Mouse (Mus musculus): ENCODE measurements around the gene Rhot2.

Rhot2 gene

DNA sequence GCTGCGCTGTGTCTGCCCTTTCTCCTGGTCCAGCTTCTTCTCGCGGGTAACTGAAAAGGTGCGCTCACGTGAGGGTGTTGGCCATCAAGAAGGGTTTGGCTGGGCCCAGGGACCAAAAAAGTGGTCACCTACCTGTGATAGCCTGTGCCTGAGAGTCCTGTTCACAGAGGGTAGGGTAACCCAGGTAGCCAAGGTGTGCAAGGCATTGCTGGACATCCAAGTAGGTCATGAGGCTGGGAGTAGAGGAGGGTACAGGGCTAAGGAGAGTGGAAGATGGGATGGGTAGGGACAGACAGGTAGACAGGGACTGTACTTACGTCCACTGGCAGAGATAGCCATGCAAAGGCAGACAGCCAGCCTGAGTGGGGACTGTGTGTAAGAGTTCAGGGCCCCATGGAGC is 4.1 kb downstream of the Rhot2 start:
- no peak for DNase-seq

GRCm38 (mm10) chr17:25839455-25840235 is 5.0 kb downstream of the Rhot2 start:
- DNase-seq = no peak

DNA sequence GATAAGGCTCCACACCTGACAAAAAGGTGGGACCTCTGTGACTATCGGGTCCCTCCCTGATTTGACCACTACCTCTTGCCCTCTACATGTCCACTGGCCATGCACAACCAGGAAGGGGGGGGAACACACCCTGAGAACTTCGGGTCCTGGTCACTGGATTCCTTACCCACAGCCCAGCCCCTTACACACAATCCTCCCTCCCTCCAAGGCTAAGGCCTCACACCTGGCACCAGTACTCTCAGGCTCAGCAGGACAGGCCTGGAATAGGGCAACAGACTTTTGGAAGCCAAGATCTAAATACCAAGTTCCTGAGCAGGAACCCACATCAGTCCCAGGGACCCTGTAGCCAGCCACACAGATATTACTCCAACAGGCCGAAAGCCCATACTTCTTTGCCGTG is 5.7 kb downstream of the Rhot2 start:
- DNase-seq = no peak

DNA sequence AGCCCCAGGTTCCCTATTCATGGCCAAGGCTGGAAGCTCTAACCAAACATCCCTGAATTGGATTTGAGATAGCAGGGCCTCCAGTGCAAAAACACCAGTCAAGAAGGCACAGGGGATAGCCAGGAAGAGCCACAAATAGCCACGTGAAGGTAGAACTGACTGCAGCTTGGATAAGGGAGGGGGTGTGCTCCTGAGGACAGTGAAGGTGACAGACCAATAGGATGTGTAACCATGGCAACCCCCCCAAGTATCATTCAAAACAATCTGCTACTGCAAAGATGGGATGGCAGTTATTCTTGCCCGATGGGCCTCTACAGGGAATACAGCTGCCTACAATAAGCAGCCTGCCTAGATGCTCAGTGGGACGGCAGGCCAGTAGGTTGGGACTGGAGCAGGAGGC is 7.1 kb downstream of the Rhot2 start:
- peak; percentile 59 for DNase-seq

DNA sequence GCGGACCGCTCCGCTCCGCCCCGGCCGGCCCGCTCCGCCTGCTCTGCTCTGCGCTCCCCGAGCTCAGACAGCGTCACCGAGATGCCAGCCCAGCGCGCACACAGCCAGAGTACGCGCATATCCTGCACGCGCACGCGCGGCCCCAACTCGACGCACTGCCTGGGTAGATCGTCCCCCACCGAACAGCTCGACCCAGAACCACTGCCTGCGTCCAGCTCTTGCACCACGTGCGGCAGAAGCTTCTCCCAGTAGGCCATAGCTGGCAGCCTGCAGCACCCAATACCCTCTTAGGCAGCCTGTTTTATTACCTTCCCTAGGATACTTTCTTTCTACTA is 7.6 kb downstream of the Rhot2 start, which contains the start of gene Rhbdl1:
TSS of gene Rhbdl1 (minus strand) at position 220 of the 335 bp plus-strand sequence.
- DNase-seq = peak; percentile 84

- DNase-seq = no peak
These were observed 8.1 kb downstream of the Rhot2 start for GRCm38 (mm10) chr17:25836397-25837075.

DNA sequence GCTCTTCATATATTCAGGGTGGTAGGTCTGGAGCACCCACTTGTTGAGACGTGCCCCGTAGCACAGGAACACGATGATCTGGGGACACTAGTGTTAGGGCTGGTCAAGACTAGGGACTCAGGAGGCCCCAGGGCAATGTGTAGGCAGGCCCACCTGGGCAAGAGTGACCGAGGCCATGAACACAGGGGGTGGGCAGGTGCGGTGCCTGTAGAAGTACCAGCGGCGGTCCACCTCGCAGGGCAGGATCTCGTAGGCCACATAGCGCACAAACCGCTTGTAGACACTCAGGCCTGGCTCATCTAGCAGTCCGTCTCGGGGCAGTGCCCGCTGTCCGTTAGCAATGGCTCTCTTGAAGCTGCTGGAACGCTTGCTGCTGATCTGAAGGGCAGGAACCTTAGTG is 8.8 kb downstream of the Rhot2 start:
- no peak for DNase-seq

GRCm38 (mm10) chr17:25835301-25835700 is 9.3 kb downstream of the Rhot2 start:
- DNase-seq = no peak

DNA sequence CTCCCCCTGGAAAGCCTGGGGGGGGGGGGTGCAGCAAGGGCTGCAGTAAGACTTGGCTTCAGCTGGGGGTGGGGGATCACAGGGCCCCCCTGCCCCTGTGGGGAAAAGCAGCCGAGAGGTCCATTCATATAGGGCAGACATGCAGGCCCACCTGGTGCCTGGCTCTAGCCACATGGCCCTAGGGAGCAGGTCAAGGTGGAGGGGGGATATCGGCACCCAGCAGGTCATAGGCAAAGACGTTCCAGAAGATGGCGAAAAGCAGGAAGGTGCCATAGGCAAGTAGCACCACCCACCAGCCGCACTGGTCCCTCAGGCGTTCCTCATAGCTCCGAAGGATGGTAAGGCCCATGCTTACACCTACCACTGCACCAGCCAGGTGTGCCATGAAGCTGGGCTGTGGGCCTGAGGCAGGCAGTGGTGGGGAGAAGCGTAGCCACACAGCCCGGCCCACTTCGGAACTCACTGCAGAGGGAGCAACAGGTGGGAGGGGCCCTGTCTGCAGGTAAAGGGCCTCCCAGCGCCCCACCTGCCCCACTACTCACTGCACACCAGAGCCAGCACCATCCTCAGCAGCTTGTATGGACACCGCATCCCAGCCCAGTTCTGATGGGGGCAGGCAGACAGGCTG is 9.9 kb downstream of the Rhot2 start:
- no peak for DNase-seq

- DNase-seq = no peak
These were observed 10.6 kb downstream of the Rhot2 start for GRCm38 (mm10) chr17:25833961-25834594.

DNA sequence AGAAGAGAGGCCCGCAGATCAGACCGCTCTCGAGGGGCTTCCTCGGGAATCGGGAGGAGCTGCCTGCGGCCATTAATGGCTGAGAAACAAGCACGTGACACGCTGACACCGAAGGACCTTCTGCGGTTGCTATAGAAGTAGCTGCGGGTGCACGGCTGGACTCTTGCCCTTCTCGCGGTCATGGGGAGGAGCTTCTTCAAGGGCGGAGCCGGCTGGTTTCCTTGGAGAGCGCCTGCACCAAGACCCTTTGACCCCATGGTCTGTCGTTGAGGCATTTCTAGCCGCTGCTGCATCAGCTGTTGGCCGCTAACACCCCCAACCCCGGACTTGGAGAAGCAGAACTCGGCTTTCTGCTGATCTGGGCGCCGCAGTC is 11.4 kb downstream of the Rhot2 start, which contains the start of gene Stub1:
TSS of gene Stub1 (minus strand) at position 114 of the 373 bp plus-strand sequence.
- DNase-seq = peak; percentile 96

DNA sequence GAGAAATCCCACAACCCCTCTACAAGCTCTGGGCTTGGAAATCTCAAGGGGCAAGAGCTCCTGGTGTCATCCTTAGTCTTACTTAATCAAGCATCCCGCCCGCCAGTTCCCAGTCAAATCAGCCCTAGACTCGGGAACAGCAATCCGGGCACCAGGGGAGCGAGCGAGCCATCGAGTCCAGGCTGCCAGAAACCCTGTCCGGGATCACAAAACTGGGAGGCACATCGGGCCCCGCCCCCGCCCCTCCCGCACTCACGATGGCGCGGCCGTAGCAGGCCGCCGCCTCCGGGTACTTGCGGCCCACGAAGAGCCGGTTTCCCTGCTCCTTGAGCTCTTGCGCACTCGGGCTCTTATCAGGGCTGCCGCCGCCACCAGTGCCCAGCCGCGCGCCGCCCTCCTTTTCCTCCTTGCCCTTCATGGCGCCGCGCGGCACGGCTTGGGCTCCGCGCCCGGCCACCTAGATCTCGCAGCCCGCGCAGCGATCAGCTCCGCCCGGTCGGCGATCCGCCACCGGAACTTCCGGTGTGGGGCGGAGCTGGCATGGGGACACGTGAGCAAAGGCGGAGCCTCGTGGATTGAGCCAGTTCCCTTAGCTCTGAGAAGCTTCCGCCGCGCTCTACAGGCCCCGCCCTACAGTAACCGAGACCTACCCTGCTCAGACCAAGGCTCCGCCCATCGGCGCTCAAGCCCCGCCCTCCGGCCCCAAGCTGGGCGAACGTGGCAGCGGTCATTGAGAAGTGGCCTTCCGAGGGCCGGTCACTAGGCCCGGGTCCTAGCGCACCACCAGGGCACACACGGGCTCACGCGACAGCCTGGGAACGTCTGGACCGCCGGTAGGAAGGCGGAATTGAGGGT is 12.0 kb downstream of the Rhot2 start:
- DNase-seq = peak; percentile 99

- no peak for DNase-seq
These were observed 13.0 kb downstream of the Rhot2 start for GRCm38 (mm10) chr17:25831451-25832281.

- no peak for DNase-seq
These were observed 13.7 kb downstream of the Rhot2 start for GRCm38 (mm10) chr17:25830806-25831431.

- no peak for DNase-seq
These were observed 14.4 kb downstream of the Rhot2 start for GRCm38 (mm10) chr17:25830200-25830753.

DNA sequence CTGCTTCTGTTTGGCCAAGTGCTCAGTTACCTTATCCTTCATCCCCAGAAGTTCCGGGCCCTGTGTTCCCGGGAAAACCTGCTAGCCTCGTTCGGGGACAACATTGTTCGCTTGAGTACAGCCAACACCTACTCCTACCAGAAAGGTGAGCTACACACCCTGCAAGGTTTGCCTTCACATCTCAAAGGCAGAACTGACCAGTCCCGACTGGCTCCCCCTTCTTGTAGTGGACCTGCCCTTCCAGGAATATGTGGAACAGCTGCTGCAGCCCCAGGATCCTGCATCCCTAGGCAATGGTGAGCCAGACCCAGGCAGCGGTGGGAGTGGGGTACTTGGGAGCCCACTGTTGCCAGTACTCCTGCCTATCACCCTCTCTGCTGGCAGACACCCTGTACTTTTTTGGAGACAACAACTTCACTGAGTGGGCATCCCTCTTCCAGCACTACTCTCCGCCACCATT is 15.1 kb downstream of the Rhot2 start:
- no peak for DNase-seq

- DNase-seq = peak; percentile 90
These were observed 15.7 kb downstream of the Rhot2 start, which contains the start of gene Jmjd8 for GRCm38 (mm10) chr17:25828712-25829557. Jmjd8 (plus strand) TSS chr17:25828867.

GRCm38 (mm10) chr17:25828223-25828594 is 16.4 kb downstream of the Rhot2 start:
- DNase-seq = no peak

GRCm38 (mm10) chr17:25827546-25828222 is 17.0 kb downstream of the Rhot2 start:
- DNase-seq = no peak

Data from retina, postnatal 1 day (tissue).